Mouse (Mus musculus) megakaryocyte, embryonic 14.5 days (primary cell): ENCODE measurements at regions not wholly inside any gene's neighbourhood (a gene's known extent, or its start where the extent isn't known, plus 50 kb on each side); places are given as distances from the start of the nearest gene placed in this dataset.

Experiments used
- FLI1 ChIP-seq: IDR thresholded peaks from 2 replicates; pipeline ENCODE4 v1.6.1; 2012; ENCODE audit warnings: low read length, inconsistent platforms, mixed read lengths
- GATA1 ChIP-seq: IDR thresholded peaks from 3 replicates; pipeline ENCODE4 v1.6.1; 2012; ENCODE audit warnings: mixed read lengths, low read length, inconsistent platforms, borderline replicate concordance

- no peak for TF ChIP-seq GATA1
- TF ChIP-seq FLI1, result no peak
These were observed 368.6 kb downstream of the Med13l start for GRCm38 (mm10) chr5:118929037-118929436.
